Mouse (Mus musculus) ES-E14 (cell line): ENCODE measurements around the gene Ttn.

Experiments
- HCFC1 ChIP-seq: IDR thresholded peaks from 2 replicates; pipeline ENCODE4 v1.6.1; 2012; ENCODE audit warnings: low read length, inconsistent platforms, borderline replicate concordance; ENCODE audit not compliant: insufficient read depth
- ZC3H11A ChIP-seq: IDR thresholded peaks from 2 replicates; pipeline ENCODE4 v1.6.1; 2012; ENCODE audit warnings: low read depth, mild to moderate bottlenecking, inconsistent platforms, low read length, borderline replicate concordance

DNA sequence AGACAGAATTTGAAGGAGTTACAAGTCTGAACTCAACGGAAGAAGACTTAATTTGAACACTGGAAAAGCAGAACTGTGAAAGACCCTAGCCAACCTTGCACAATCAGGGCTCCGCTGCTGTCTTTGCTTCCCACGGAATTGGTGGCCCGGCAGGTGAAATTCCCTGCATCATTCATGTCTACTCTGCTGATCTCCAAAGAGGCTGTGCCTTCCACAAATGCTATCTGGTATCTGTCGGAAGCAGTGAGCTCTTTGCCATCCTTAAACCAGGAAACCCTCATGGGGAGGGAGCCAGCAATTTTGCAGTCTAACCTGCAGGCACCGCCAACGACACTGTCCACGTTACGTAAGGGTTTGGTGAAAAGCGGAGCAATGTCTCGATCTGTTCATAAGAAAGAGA is 82.5 kb downstream of the Ttn start:
- no peak for TF ChIP-seq ZC3H11A
- TF ChIP-seq HCFC1 = no peak
